ENCODE assay signal across 16 mouse cellular contexts in genomic region chr15:85225693-85226092, GRCm38 (mm10). TPM values are rescaled to one million over a fixed set of nuclear protein-coding genes. Genes with fewer than 3 reads are reported as not detected.
"Had no signal": no experiment of that assay in that cellular context is flagged by ENCODE, and none has a peak within 500 bp of the region (broad histone marks: within the 10 kb centered on the region; RNA-seq: fewer than 3 reads in every experiment).

No protein-coding gene starts in this region.

- H3K4me3 ChIP-seq: neural tube, embryonic 15.5 days; stomach, embryonic 15.5 days had no signal

- H3K4me2 ChIP-seq: neural tube, embryonic 15.5 days; stomach, embryonic 15.5 days had no signal

- H3K27me3 ChIP-seq: neural tube, embryonic 15.5 days; stomach, embryonic 15.5 days had no signal

- H3K9ac ChIP-seq: neural tube, embryonic 15.5 days; stomach, embryonic 15.5 days had no signal

- H3K36me3 ChIP-seq: neural tube, embryonic 15.5 days had no signal

- DNase-seq: retina, postnatal 1 day; right cerebral cortex, adult 18-20 months; right cerebral cortex, postnatal 14 days; right cerebral cortex, postnatal 25 days; right cerebral cortex, postnatal 4 days; spleen, adult 18-20 months; thymus, adult 18-20 months; thymus, adult 2 months; thymus, postnatal 14 days; thymus, postnatal 25 days; thymus, postnatal 36 days; thymus, postnatal 4 days had no signal

- H3K27ac ChIP-seq: neural tube, embryonic 15.5 days; stomach, embryonic 15.5 days; stomach, postnatal 0 days had no signal

- H3K9me3 ChIP-seq: neural tube, embryonic 15.5 days; stomach, embryonic 15.5 days had no signal

RNA-seq across cellular contexts. Expression of gene Fbln1, which starts 19.9 kb away (rescaled TPM):
- total RNA-seq: neutrophil, adult 5-6 weeks had no signal
